Mouse (Mus musculus): ENCODE results near the gene Bloc1s3. TPM values are rescaled to one million over a fixed set of nuclear protein-coding genes. Genes with fewer than 3 reads are reported as not detected.

Gene Bloc1s3
- total RNA-seq, 2 experiments from 2014 or later, result 2.7 to 2.8 TPM

GRCm38 (mm10) chr7:19455186-19455585 lies 53.0 kb downstream of the Bloc1s3 start:
- no peak for DNase-seq

Other genes starting within 250 kb of the Bloc1s3 start
- 10 to 100 TPM; 26.7 to 27.7 TPM for gene Vasp, start 236.6 kb downstream of the Bloc1s3 start, total RNA-seq (2021)
- gene Ppm1n, start 228.3 kb downstream of the Bloc1s3 start, total RNA-seq (2021), result not detected
- 100 to 1,000 TPM; 124 to 132 TPM for gene Rtn2, start 225.7 kb downstream of the Bloc1s3 start, total RNA-seq (2021)
- gene Fosb, start 198.3 kb downstream of the Bloc1s3 start, total RNA-seq (2021), result 1 to 10 TPM in 1 of 2 experiments, under 1 TPM in 1; 0.62 to 1.0 TPM
- 10 to 100 TPM; 43.5 to 50.3 TPM for gene Ercc1, start 163.6 kb downstream of the Bloc1s3 start, total RNA-seq (2021)
- gene Cd3eap, start 148.9 kb downstream of the Bloc1s3 start, total RNA-seq (2021), result 1 to 10 TPM; 9.6 to 10.0 TPM
- gene Ppp1r13l, start 148.6 kb downstream of the Bloc1s3 start, total RNA-seq (2021), result 10 to 100 TPM; 38.2 to 42.9 TPM
- gene Ercc2, start 126.4 kb downstream of the Bloc1s3 start, total RNA-seq (2021), result 10 to 100 TPM in 1 of 2 experiments, 1 to 10 TPM in 1; 7.6 to 10.4 TPM
- gene Klc3, start 104.3 kb downstream of the Bloc1s3 start, total RNA-seq (2021), result under 1 TPM; 0.32 to 0.46 TPM
- gene Ckm, start 103.6 kb downstream of the Bloc1s3 start, total RNA-seq (2021), result 1,000 to 10,000 TPM; 3,672 to 3,752 TPM
- gene Mark4, start 49.5 kb downstream of the Bloc1s3 start, total RNA-seq (2021), result 10 to 100 TPM; 21.3 to 22.1 TPM
- gene Exoc3l2, start 45.0 kb downstream of the Bloc1s3 start, total RNA-seq (2021), result 1 to 10 TPM in 1 of 2 experiments, under 1 TPM in 1; 0.77 to 1.1 TPM
- gene Trappc6a, start within 50 bp of the Bloc1s3 start, total RNA-seq (2021), result 10 to 100 TPM; 44.3 to 45.3 TPM
- under 1 TPM in 1 of 2 experiments, not detected in 1; 0.18 TPM for gene Nkpd1, start 9.5 kb upstream of the Bloc1s3 start, total RNA-seq (2021)
- 10 to 100 TPM; 61.1 to 63.1 TPM for gene Ppp1r37, start 54.7 kb upstream of the Bloc1s3 start, total RNA-seq (2021)
- under 1 TPM; 0.35 to 0.49 TPM for gene Zfp296, start 68.9 kb upstream of the Bloc1s3 start, total RNA-seq (2021)
- 10 to 100 TPM; 52.1 to 55.0 TPM for gene Gemin7, start 69.2 kb upstream of the Bloc1s3 start, total RNA-seq (2021)
- gene Clasrp, start 96.1 kb upstream of the Bloc1s3 start, total RNA-seq (2021), result 10 to 100 TPM; 10.5 to 15.6 TPM
- 1 to 10 TPM; 9.0 to 9.2 TPM for gene Relb, start 121.1 kb upstream of the Bloc1s3 start, total RNA-seq (2021)
- 10 to 100 TPM; 77.3 to 85.5 TPM for gene Clptm1, start 156.7 kb upstream of the Bloc1s3 start, total RNA-seq (2021)
- under 1 TPM in 1 of 2 experiments, not detected in 1; 0.75 TPM for gene Apoc2, start 169.6 kb upstream of the Bloc1s3 start, total RNA-seq (2021)
- gene Gm44805, start 173.1 kb upstream of the Bloc1s3 start, total RNA-seq (2021), result not detected
- not detected for gene Apoc4, start 173.1 kb upstream of the Bloc1s3 start, total RNA-seq (2021)
- gene Apoc1, start 184.3 kb upstream of the Bloc1s3 start, total RNA-seq (2021), result 10 to 100 TPM in 1 of 2 experiments, under 1 TPM in 1; 0.57 to 19.5 TPM
- 100 to 1,000 TPM; 270 to 319 TPM for gene Apoe, start 190.8 kb upstream of the Bloc1s3 start, total RNA-seq (2021)
- 100 to 1,000 TPM in 1 of 2 experiments, 10 to 100 TPM in 1; 98.9 to 110 TPM for gene Tomm40, start 207.1 kb upstream of the Bloc1s3 start, total RNA-seq (2021)
- gene Nectin2, start 242.1 kb upstream of the Bloc1s3 start, total RNA-seq (2021), result 10 to 100 TPM; 28.5 to 30.0 TPM